Mouse (Mus musculus): ENCODE data around the gene Smim1.

The Smim1 gene

GRCm38 (mm10) chr4:154021432-154021831 is 4.6 kb downstream of the Smim1 start:
- DNase-seq (ENCODE audit: low spot score): no peak

- DNase-seq (ENCODE audit: low spot score): no peak
These were observed 6.5 kb downstream of the Smim1 start for GRCm38 (mm10) chr4:154019571-154019970.

GRCm38 (mm10) chr4:154015476-154015875 is 10.6 kb downstream of the Smim1 start:
- no peak for DNase-seq (ENCODE audit: low spot score)

- no peak for DNase-seq (ENCODE audit: low spot score)
These were observed 13.7 kb downstream of the Smim1 start for GRCm38 (mm10) chr4:154012132-154012882.

GRCm38 (mm10) chr4:154011646-154012089 is 14.4 kb downstream of the Smim1 start, which contains the start of gene Lrrc47:
Gene Lrrc47 (plus strand): TSS chr4:154011731.
- DNase-seq (ENCODE audit: low spot score): no peak

- no peak for DNase-seq (ENCODE audit: low spot score)
These were observed 15.0 kb downstream of the Smim1 start for GRCm38 (mm10) chr4:154010907-154011645.

GRCm38 (mm10) chr4:154007759-154008158 is 18.3 kb downstream of the Smim1 start:
- DNase-seq (ENCODE audit: low spot score): no peak

GRCm38 (mm10) chr4:154006264-154006663 is 19.8 kb downstream of the Smim1 start:
- DNase-seq (ENCODE audit: low spot score): no peak

- no peak for DNase-seq (ENCODE audit: low spot score)
These were observed 20.5 kb downstream of the Smim1 start for GRCm38 (mm10) chr4:154005488-154005887.

- no peak for DNase-seq (ENCODE audit: low spot score)
These were observed 32.5 kb downstream of the Smim1 start for GRCm38 (mm10) chr4:153993505-153993904.

- no peak for DNase-seq (ENCODE audit: low spot score)
These were observed 33.3 kb downstream of the Smim1 start for GRCm38 (mm10) chr4:153992715-153993114.

GRCm38 (mm10) chr4:153980470-153980869 is 45.6 kb downstream of the Smim1 start:
- no peak for DNase-seq (ENCODE audit: low spot score)

GRCm38 (mm10) chr4:153979243-153979642 is 46.8 kb downstream of the Smim1 start:
- DNase-seq (ENCODE audit: low spot score): no peak

- DNase-seq (ENCODE audit: low spot score): no peak
These were observed 50.3 kb downstream of the Smim1 start for GRCm38 (mm10) chr4:153975768-153976167.

GRCm38 (mm10) chr4:153975292-153975662 is 50.8 kb downstream of the Smim1 start:
- no peak for DNase-seq (ENCODE audit: low spot score)

GRCm38 (mm10) chr4:153974431-153975291 is 51.4 kb downstream of the Smim1 start, which contains the start of the genes Dffb and Cep104:
Gene Dffb (minus strand): TSS chr4:153975126.
Gene Cep104 (plus strand): TSS chr4:153975194.
- DNase-seq (ENCODE audit: low spot score): peak; percentile 92

Measured in layer of hippocampus, adult 9-10 months (tissue).